Mouse (Mus musculus): ENCODE data around the gene Cit. TPM values are rescaled to one million over a fixed set of nuclear protein-coding genes. Genes with fewer than 3 reads are reported as not detected.

Gene Cit
- polyA plus RNA-seq, 1 experiment from 2014 or later = 15.9 TPM

- Histone ChIP-seq H3K4me1 (ENCODE audit: control insufficient read depth in 2 of 2, insufficient read depth in 2 of 2, low read length in 2 of 2) (peaks cover 17 to 32% of the 10 kb centered on the region in 2 experiments), H3K9me3 (ENCODE audit: control insufficient read depth, low read length) (no peaks in the 10 kb centered on the region), H3K9ac (ENCODE audit: low read length) (no peak overlapping the region), H3K4me2 (ENCODE audit: low read length) (no peak overlapping the region), H3K36me3 (ENCODE audit: control insufficient read depth, insufficient read depth, low read length) (no peaks in the 10 kb centered on the region), H3K4me3 (ENCODE audit: control insufficient read depth in 1 of 2, insufficient read depth in 1 of 2, low read depth in 1 of 2, low read length in 2 of 2) (no peak overlapping the region), H3K27me3 (ENCODE audit: control insufficient read depth, insufficient read depth, low read length) (no peaks in the 10 kb centered on the region), H3K27ac (replicated peaks in 1 of 2; ENCODE audit: control insufficient read depth in 1 of 2, insufficient read depth in 1 of 2, low read depth in 2 of 2, low read length in 2 of 2) (no peak overlapping the region)
- no peak for ATAC-seq (ENCODE audit: insufficient number of reproducible peaks, insufficient read depth, low FRiP score, low read depth)
- WGBS = 38% methylated on average over 11 of the region's 11 CpGs
Measured at GRCm38 (mm10) chr5:115910491-115910890, 65.4 kb downstream of the Cit start.

- no peaks in the 10 kb centered on the region for H3K36me3 ChIP-seq (ENCODE audit: control insufficient read depth, insufficient read depth, low read length)
Measured at GRCm38 (mm10) chr5:115915481-115915880, 70.4 kb downstream of the Cit start.

GRCm38 (mm10) chr5:115917960-115918359, 72.9 kb downstream of the Cit start:
- Histone ChIP-seq H3K4me1 (ENCODE audit: control insufficient read depth in 2 of 2, insufficient read depth in 2 of 2, low read length in 2 of 2) (no peaks in the 10 kb centered on the region), H3K9me3 (ENCODE audit: control insufficient read depth, low read length) (no peaks in the 10 kb centered on the region), H3K4me2 (ENCODE audit: low read length) (no peak overlapping the region), H3K9ac (ENCODE audit: low read length) (no peak overlapping the region), H3K4me3 (ENCODE audit: control insufficient read depth in 1 of 2, insufficient read depth in 1 of 2, low read depth in 1 of 2, low read length in 2 of 2) (no peak overlapping the region), H3K36me3 (ENCODE audit: control insufficient read depth, insufficient read depth, low read length) (no peaks in the 10 kb centered on the region), H3K27me3 (ENCODE audit: control insufficient read depth, insufficient read depth, low read length) (no peaks in the 10 kb centered on the region), H3K27ac (replicated peaks in 1 of 2; ENCODE audit: control insufficient read depth in 1 of 2, insufficient read depth in 1 of 2, low read depth in 2 of 2, low read length in 2 of 2) (no peak overlapping the region)
- 93% methylated on average over 4 of the region's 4 CpGs for WGBS
- ATAC-seq (ENCODE audit: insufficient number of reproducible peaks, insufficient read depth, low FRiP score, low read depth) = no peak

More at GRCm38 (mm10) chr5:115915481-115915880, 70.4 kb downstream of the Cit start:
- no peaks in the 10 kb centered on the region for H3K4me1 ChIP-seq (ENCODE audit: control insufficient read depth in 2 of 2, insufficient read depth in 2 of 2, low read length in 2 of 2)
- no peak overlapping the region for H3K27ac ChIP-seq (replicated peaks in 1 of 2; ENCODE audit: control insufficient read depth in 1 of 2, insufficient read depth in 1 of 2, low read depth in 2 of 2, low read length in 2 of 2)
- H3K27me3 ChIP-seq (ENCODE audit: control insufficient read depth, insufficient read depth, low read length) = no peaks in the 10 kb centered on the region
- no peak overlapping the region for H3K9ac ChIP-seq (ENCODE audit: low read length)
- H3K4me3 ChIP-seq (ENCODE audit: control insufficient read depth in 1 of 2, insufficient read depth in 1 of 2, low read depth in 1 of 2, low read length in 2 of 2) = no peak overlapping the region
- H3K9me3 ChIP-seq (ENCODE audit: control insufficient read depth, low read length) = no peaks in the 10 kb centered on the region
- WGBS = 74% methylated on average over 5 of the region's 5 CpGs
- no peak for ATAC-seq (ENCODE audit: insufficient number of reproducible peaks, insufficient read depth, low FRiP score, low read depth)
- H3K4me2 ChIP-seq (ENCODE audit: low read length) = no peak overlapping the region

- no peak overlapping the region for H3K9ac ChIP-seq (ENCODE audit: low read length)
- H3K4me1 ChIP-seq (ENCODE audit: control insufficient read depth in 2 of 2, insufficient read depth in 2 of 2, low read length in 2 of 2) = no peaks in the 10 kb centered on the region
- no peaks in the 10 kb centered on the region for H3K9me3 ChIP-seq (ENCODE audit: control insufficient read depth, low read length)
- 87% methylated on average over 23 of the region's 23 CpGs for WGBS
- no peak overlapping the region for H3K27ac ChIP-seq (replicated peaks in 1 of 2; ENCODE audit: control insufficient read depth in 1 of 2, insufficient read depth in 1 of 2, low read depth in 2 of 2, low read length in 2 of 2)
- no peak for ATAC-seq (ENCODE audit: insufficient number of reproducible peaks, insufficient read depth, low FRiP score, low read depth)
- no peaks in the 10 kb centered on the region for H3K36me3 ChIP-seq (ENCODE audit: control insufficient read depth, insufficient read depth, low read length)
- H3K27me3 ChIP-seq (ENCODE audit: control insufficient read depth, insufficient read depth, low read length) = no peaks in the 10 kb centered on the region
- no peak overlapping the region for H3K4me2 ChIP-seq (ENCODE audit: low read length)
- H3K4me3 ChIP-seq (ENCODE audit: control insufficient read depth in 1 of 2, insufficient read depth in 1 of 2, low read depth in 1 of 2, low read length in 2 of 2) = no peak overlapping the region
Measured at GRCm38 (mm10) chr5:115918597-115919351, 73.7 kb downstream of the Cit start.

- WGBS = 82% methylated on average over 9 of the region's 9 CpGs
- no peak overlapping the region for H3K4me3 ChIP-seq (ENCODE audit: control insufficient read depth in 1 of 2, insufficient read depth in 1 of 2, low read depth in 1 of 2, low read length in 2 of 2)
- no peaks in the 10 kb centered on the region for H3K27me3 ChIP-seq (ENCODE audit: control insufficient read depth, insufficient read depth, low read length)
- peaks cover 17% of the 10 kb centered on the region; the same call in 1 of the 2 replicates for H3K36me3 ChIP-seq (ENCODE audit: control insufficient read depth, insufficient read depth, low read length)
- H3K9ac ChIP-seq (ENCODE audit: low read length) = no peak overlapping the region
- H3K9me3 ChIP-seq (ENCODE audit: control insufficient read depth, low read length) = no peaks in the 10 kb centered on the region
- ATAC-seq (ENCODE audit: insufficient number of reproducible peaks, insufficient read depth, low FRiP score, low read depth) = no peak
- H3K4me2 ChIP-seq (ENCODE audit: low read length) = no peak overlapping the region
- H3K4me1 ChIP-seq (ENCODE audit: control insufficient read depth in 2 of 2, insufficient read depth in 2 of 2, low read length in 2 of 2) = no peaks in the 10 kb centered on the region
- no peak overlapping the region for H3K27ac ChIP-seq (replicated peaks in 1 of 2; ENCODE audit: control insufficient read depth in 1 of 2, insufficient read depth in 1 of 2, low read depth in 2 of 2, low read length in 2 of 2)
Measured at GRCm38 (mm10) chr5:115921990-115922389, 76.9 kb downstream of the Cit start.

- WGBS = 77% methylated on average over 7 of the region's 7 CpGs
- no peaks in the 10 kb centered on the region for H3K27me3 ChIP-seq (ENCODE audit: control insufficient read depth, insufficient read depth, low read length)
Measured at GRCm38 (mm10) chr5:115924946-115925345, 79.9 kb downstream of the Cit start.

GRCm38 (mm10) chr5:115928786-115929507, 83.9 kb downstream of the Cit start:
- H3K9me3 ChIP-seq (ENCODE audit: control insufficient read depth, low read length) = peaks cover 8% of the 10 kb centered on the region
- H3K4me2 ChIP-seq (ENCODE audit: low read length) = no peak overlapping the region
- H3K4me1 ChIP-seq (ENCODE audit: control insufficient read depth in 2 of 2, insufficient read depth in 2 of 2, low read length in 2 of 2) = no peaks in the 10 kb centered on the region
- H3K9ac ChIP-seq (ENCODE audit: low read length) = no peak overlapping the region
- no peak for ATAC-seq (ENCODE audit: insufficient number of reproducible peaks, insufficient read depth, low FRiP score, low read depth)
- WGBS = 84% methylated on average over 16 of the region's 16 CpGs
- H3K36me3 ChIP-seq (ENCODE audit: control insufficient read depth, insufficient read depth, low read length) = peaks cover 77% of the 10 kb centered on the region
- no peak overlapping the region for H3K27ac ChIP-seq (replicated peaks in 1 of 2; ENCODE audit: control insufficient read depth in 1 of 2, insufficient read depth in 1 of 2, low read depth in 2 of 2, low read length in 2 of 2)
- H3K27me3 ChIP-seq (ENCODE audit: control insufficient read depth, insufficient read depth, low read length) = no peaks in the 10 kb centered on the region
- no peak overlapping the region for H3K4me3 ChIP-seq (ENCODE audit: control insufficient read depth in 1 of 2, insufficient read depth in 1 of 2, low read depth in 1 of 2, low read length in 2 of 2)

More at GRCm38 (mm10) chr5:115924946-115925345, 79.9 kb downstream of the Cit start:
- Histone ChIP-seq H3K4me3 (ENCODE audit: control insufficient read depth in 1 of 2, insufficient read depth in 1 of 2, low read depth in 1 of 2, low read length in 2 of 2) (no peak overlapping the region), H3K9ac (ENCODE audit: low read length) (no peak overlapping the region), H3K27ac (replicated peaks in 1 of 2; ENCODE audit: control insufficient read depth in 1 of 2, insufficient read depth in 1 of 2, low read depth in 2 of 2, low read length in 2 of 2) (no peak overlapping the region), H3K36me3 (ENCODE audit: control insufficient read depth, insufficient read depth, low read length) (peaks cover 41% of the 10 kb centered on the region), H3K4me1 (ENCODE audit: control insufficient read depth in 2 of 2, insufficient read depth in 2 of 2, low read length in 2 of 2) (no peaks in the 10 kb centered on the region), H3K4me2 (ENCODE audit: low read length) (no peak overlapping the region), H3K9me3 (ENCODE audit: control insufficient read depth, low read length) (peaks cover 3% of the 10 kb centered on the region; the same call in 1 of the 2 replicates)
- ATAC-seq (ENCODE audit: insufficient number of reproducible peaks, insufficient read depth, low FRiP score, low read depth) = no peak
